Mouse (Mus musculus) frontal cortex, postnatal 10 days (tissue): ENCODE measurements around the gene Pole4.

Experiments
- DNase-seq, 2 experiments: peaks; one replicate each; pipeline ENCODE4 v3.0.0; 2022; ENCODE audit warnings: low spot score in 2 of 2, mixed read lengths in 1 of 2

The Pole4 gene

GRCm38 (mm10) chr6:82705221-82705620, at the start of gene Pole4:
TSS of gene Pole4 (minus strand) at chr6:82705365.
- no peak for DNase-seq

GRCm38 (mm10) chr6:82754769-82755168, 49.6 kb upstream of the Pole4 start:
- DNase-seq, result no peak

- no peak for DNase-seq
Observed at GRCm38 (mm10) chr6:82753638-82754361, 48.6 kb upstream of the Pole4 start.

- no peak for DNase-seq
Observed at GRCm38 (mm10) chr6:82753061-82753460, 47.9 kb upstream of the Pole4 start.

- DNase-seq, result no peak
Observed at GRCm38 (mm10) chr6:82751791-82752190, 46.6 kb upstream of the Pole4 start.

- DNase-seq, result no peak
Observed at GRCm38 (mm10) chr6:82751031-82751430, 45.9 kb upstream of the Pole4 start.

- no peak for DNase-seq
Observed at GRCm38 (mm10) chr6:82750063-82750462, 44.9 kb upstream of the Pole4 start.

GRCm38 (mm10) chr6:82748106-82748672, 43.0 kb upstream of the Pole4 start:
- DNase-seq, result no peak

- DNase-seq, result no peak
Observed at GRCm38 (mm10) chr6:82747085-82747484, 41.9 kb upstream of the Pole4 start.

- no peak for DNase-seq
Observed at GRCm38 (mm10) chr6:82744553-82744952, 39.4 kb upstream of the Pole4 start.

- no peak for DNase-seq
Observed at GRCm38 (mm10) chr6:82741518-82741880, 36.3 kb upstream of the Pole4 start.

GRCm38 (mm10) chr6:82740868-82741517, 35.8 kb upstream of the Pole4 start:
- no peak for DNase-seq

- DNase-seq, result peak in 1 of 2 experiments; percentile 32
Observed at GRCm38 (mm10) chr6:82740269-82740668, 35.1 kb upstream of the Pole4 start.

- DNase-seq, result no peak
Observed at GRCm38 (mm10) chr6:82737634-82738540, 32.7 kb upstream of the Pole4 start.

- DNase-seq, result no peak
Observed at GRCm38 (mm10) chr6:82736626-82737600, 31.7 kb upstream of the Pole4 start.

GRCm38 (mm10) chr6:82735347-82735746, 30.2 kb upstream of the Pole4 start:
- peak in 1 of 2 experiments; percentile 17 for DNase-seq

- DNase-seq, result no peak
Observed at GRCm38 (mm10) chr6:82728635-82729034, 23.5 kb upstream of the Pole4 start.

- DNase-seq, result no peak
Observed at GRCm38 (mm10) chr6:82727206-82727605, 22.0 kb upstream of the Pole4 start.

- no peak for DNase-seq
Observed at GRCm38 (mm10) chr6:82723321-82723720, 18.2 kb upstream of the Pole4 start.

GRCm38 (mm10) chr6:82716126-82716525, 11.0 kb upstream of the Pole4 start:
- DNase-seq, result no peak

- DNase-seq, result no peak
Observed at GRCm38 (mm10) chr6:82715653-82716052, 10.5 kb upstream of the Pole4 start.
